Mouse (Mus musculus): Measurements from ENCODE around the gene Ssbp1.

GRCm38 (mm10) chr6:40471720-40472010, 513 bp downstream of the Ssbp1 start:
- TF ChIP-seq POLR2A (IDR thresholded peaks at IDR 0.05; ENCODE audit: low read depth, low read length) (no peak), CTCF (IDR thresholded peaks at IDR 0.05; ENCODE audit: borderline replicate concordance, insufficient read depth, low read length) (no peak)

Data from embryonic fibroblast, embryonic 13.5 days (primary cell).